Mouse (Mus musculus) embryonic fibroblast, embryonic 13.5 days (primary cell): Measurements from ENCODE around the gene Slc35a3.

Source experiments
- CTCF ChIP-seq: IDR thresholded peaks from 2 replicates; pipeline ENCODE4 v1.5.1; 2011; ENCODE audit warnings: mild to moderate bottlenecking, control low read depth, low read length, moderate library complexity, borderline replicate concordance; ENCODE audit not compliant: insufficient read depth
- POLR2A ChIP-seq: IDR thresholded peaks from 2 replicates; pipeline ENCODE4 v1.6.1; 2011; ENCODE audit warnings: low read depth, mild to moderate bottlenecking, control low read depth, low read length, moderate library complexity

DNA sequence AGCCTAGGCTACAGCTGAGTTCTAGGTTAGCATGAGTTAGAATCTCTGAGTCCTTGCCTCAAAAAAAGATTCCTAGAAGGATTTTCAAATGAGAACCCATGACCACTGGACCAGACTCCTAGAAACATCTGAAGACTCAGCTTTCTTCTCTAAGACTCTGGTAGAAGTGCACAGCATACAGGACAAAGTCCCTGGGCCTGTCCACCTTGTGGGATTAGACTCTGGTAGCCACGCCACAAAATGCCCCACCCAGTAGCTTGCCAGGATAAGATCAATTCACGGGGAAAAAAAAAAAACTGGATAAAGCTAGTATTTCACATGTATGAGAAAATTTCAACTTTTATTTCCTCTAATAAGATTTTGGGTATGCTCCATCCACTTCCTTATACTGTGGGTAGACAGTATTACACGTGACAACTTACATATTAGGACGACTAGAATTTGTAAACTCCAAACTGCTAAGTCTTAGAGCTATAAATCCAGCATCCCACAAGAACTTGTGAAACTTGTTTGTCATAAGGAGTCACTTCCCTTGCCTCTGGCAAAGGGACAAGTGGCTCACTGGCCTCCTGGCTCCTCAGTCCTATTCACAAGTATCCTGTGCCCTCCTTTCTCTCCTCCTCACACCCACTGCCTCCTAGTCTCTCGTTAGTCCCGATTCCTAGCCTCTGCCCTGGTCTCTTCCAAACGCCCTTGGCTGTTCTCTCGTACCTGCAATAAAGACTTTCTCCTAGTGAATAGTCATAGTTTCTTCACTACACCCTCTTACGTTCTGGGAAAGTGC, 74.7 kb downstream of the Slc35a3 start:
- TF ChIP-seq CTCF (no peak), POLR2A (no peak)
